Mouse (Mus musculus) neutrophil, adult 5-6 weeks (primary cell): Measurements from ENCODE around the gene Sox5. TPM values are rescaled to one million over a fixed set of nuclear protein-coding genes. Genes with fewer than 3 reads are reported as not detected.

Source experiments
- ATAC-seq: fragments of 151-379, 151-347 bp; 2 replicates; pipeline ENCODE4 v1.8.0; 2017; ENCODE audit warnings: mild to moderate bottlenecking, moderate TSS enrichment; ENCODE audit not compliant: insufficient number of reproducible peaks, poor library complexity, low FRiP score, severe bottlenecking; ENCODE audit errors: extremely low read depth
- total RNA-seq: library from RNA; stranded (forward); fragments of 200-1000 nt; gene quantifications from 2 replicates; pipeline ENCODE4 v1.2.3, GENCODE M21; 2017

Gene Sox5
- total RNA-seq, 1 experiment from 2014 or later = 0.70 TPM

- ATAC-seq = no peak
Measured at GRCm38 (mm10) chr6:144472089-144472900, 309.5 kb downstream of the Sox5 start.

- ATAC-seq = no peak
Measured at GRCm38 (mm10) chr6:144466711-144467110, 315.1 kb downstream of the Sox5 start.

GRCm38 (mm10) chr6:144463691-144464090 is 318.1 kb downstream of the Sox5 start:
- ATAC-seq = no peak

GRCm38 (mm10) chr6:144463274-144463673 is 318.5 kb downstream of the Sox5 start:
- ATAC-seq = no peak

- no peak for ATAC-seq
Measured at GRCm38 (mm10) chr6:144459486-144459885, 322.3 kb downstream of the Sox5 start.

GRCm38 (mm10) chr6:144457500-144457899 is 324.3 kb downstream of the Sox5 start:
- ATAC-seq = no peak

- ATAC-seq = no peak
Measured at GRCm38 (mm10) chr6:144454291-144455276, 327.2 kb downstream of the Sox5 start.

- ATAC-seq = no peak
Measured at GRCm38 (mm10) chr6:144453605-144454004, 328.2 kb downstream of the Sox5 start.

GRCm38 (mm10) chr6:144453147-144453546 is 328.6 kb downstream of the Sox5 start:
- ATAC-seq = no peak

GRCm38 (mm10) chr6:144452200-144452977 is 329.4 kb downstream of the Sox5 start:
- no peak for ATAC-seq

GRCm38 (mm10) chr6:144451631-144452030 is 330.1 kb downstream of the Sox5 start:
- no peak for ATAC-seq

- no peak for ATAC-seq
Measured at GRCm38 (mm10) chr6:144445761-144446373, 335.9 kb downstream of the Sox5 start.

- ATAC-seq = no peak
Measured at GRCm38 (mm10) chr6:144444367-144444766, 337.4 kb downstream of the Sox5 start.

GRCm38 (mm10) chr6:144443681-144444080 is 338.1 kb downstream of the Sox5 start:
- no peak for ATAC-seq

- no peak for ATAC-seq
Measured at GRCm38 (mm10) chr6:144429276-144429675, 352.5 kb downstream of the Sox5 start.

- no peak for ATAC-seq
Measured at GRCm38 (mm10) chr6:144408030-144408429, 373.7 kb downstream of the Sox5 start.

GRCm38 (mm10) chr6:144398115-144398514 is 383.7 kb downstream of the Sox5 start:
- no peak for ATAC-seq

GRCm38 (mm10) chr6:144393151-144393550 is 388.6 kb downstream of the Sox5 start:
- ATAC-seq = no peak
